Mouse (Mus musculus) bone marrow, adult 2 months (tissue): ENCODE measurements around the gene Nmt1.

Experiments used
- CTCF ChIP-seq: fragments of 200-500 bp; IDR thresholded peaks from 2 replicates; pipeline ENCODE4 v1.5.1; 2011; ENCODE audit warnings: low read length, control low read depth; ENCODE audit not compliant: control insufficient read depth, insufficient read depth
- POLR2A ChIP-seq: fragments of 200-500 bp; IDR thresholded peaks from 2 replicates; pipeline ENCODE4 v1.6.1; 2011; ENCODE audit warnings: low read depth, mild to moderate bottlenecking, control low read depth, low read length, borderline replicate concordance; ENCODE audit not compliant: control insufficient read depth

DNA sequence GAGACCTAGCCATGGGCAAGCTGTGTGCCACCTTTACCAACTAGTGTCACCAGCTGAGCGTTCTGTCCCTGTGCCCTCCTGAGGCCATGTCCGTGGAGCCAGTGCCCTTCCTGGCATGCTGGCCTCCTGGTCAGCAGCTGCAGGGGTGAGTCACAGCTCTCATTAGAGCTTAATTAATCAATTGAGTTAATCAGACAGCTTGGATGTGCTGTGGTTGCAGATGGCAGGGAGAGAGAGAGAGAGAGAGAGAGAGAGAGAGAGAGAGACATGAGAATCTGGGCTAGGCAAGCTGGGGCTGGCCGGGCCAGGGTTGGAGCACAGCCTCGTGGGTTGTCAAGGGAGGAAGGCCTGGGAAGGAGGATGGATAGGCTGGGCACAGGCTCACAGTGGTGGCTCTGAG, 43.4 kb upstream of the Nmt1 start:
- TF ChIP-seq POLR2A = no peak
- TF ChIP-seq CTCF = no peak
